Mouse (Mus musculus) midbrain, postnatal 0 days (tissue): ENCODE results near the gene Kansl2. TPM values are rescaled to one million over a fixed set of nuclear protein-coding genes. Genes with fewer than 3 reads are reported as not detected.
A peak's percentile ranks its signal among the peaks of the same experiment; 100 is the strongest.

ENCODE experiments used
- ATAC-seq: fragments of 200-750 bp; cut with Nextera tagmentation; 2 replicates; pipeline ENCODE4 v1.8.0; 2017; ENCODE audit warnings: moderate number of reproducible peaks, mild to moderate bottlenecking, moderate TSS enrichment, moderate library complexity; ENCODE audit not compliant: low FRiP score
- DNase-seq: peaks from one replicate; pipeline ENCODE4 v3.0.0-alpha.2; 2015; ENCODE audit warnings: low spot score
- H3K27ac ChIP-seq: fragments of 300-500 bp; sonication (generic); 2 replicates; pipeline ENCODE4 v1.5.1; 2014; ENCODE audit warnings: low read depth, mild to moderate bottlenecking, low read length, mixed read lengths
- H3K27me3 ChIP-seq: fragments of 300-500 bp; sonication (generic); 2 replicates; pipeline ENCODE4 v1.6.1; 2014; ENCODE audit warnings: low read length, control low read depth, mixed read lengths; ENCODE audit not compliant: insufficient read depth
- H3K36me3 ChIP-seq: fragments of 300-500 bp; sonication (generic); 2 replicates; pipeline ENCODE4 v1.6.1; 2014; ENCODE audit warnings: low read length, control low read depth, mixed read lengths; ENCODE audit not compliant: insufficient read depth
- H3K4me1 ChIP-seq: fragments of 300-500 bp; sonication (generic); 2 replicates; pipeline ENCODE4 v1.6.1; 2014; ENCODE audit warnings: mild to moderate bottlenecking, control low read depth, antibody characterized with exemption, low read length, mixed read lengths; ENCODE audit not compliant: insufficient read depth
- H3K4me2 ChIP-seq: fragments of 300-500 bp; sonication (generic); 2 replicates; pipeline ENCODE4 v1.6.1; 2014; ENCODE audit warnings: low read depth, mild to moderate bottlenecking, low read length, mixed read lengths; ENCODE audit not compliant: poor library complexity, severe bottlenecking
- H3K4me3 ChIP-seq: fragments of 300-500 bp; sonication (generic); 2 replicates; pipeline ENCODE4 v1.5.1; 2014; ENCODE audit warnings: low read depth, mild to moderate bottlenecking, low read length, moderate library complexity
- H3K9ac ChIP-seq: fragments of 300-500 bp; sonication (generic); replicated peaks from 2 replicates; pipeline ENCODE4 v1.6.1; 2014; ENCODE audit warnings: mild to moderate bottlenecking, low read length, moderate library complexity, mixed read lengths; ENCODE audit not compliant: poor library complexity, severe bottlenecking
- H3K9me3 ChIP-seq: fragments of 300-500 bp; sonication (generic); 2 replicates; pipeline ENCODE4 v1.6.1; 2016; ENCODE audit warnings: low read length, control low read depth
- CTCF ChIP-seq: IDR thresholded peaks from 2 replicates; pipeline ENCODE4 v1.5.1; 2016; ENCODE audit warnings: antibody characterized with exemption, mild to moderate bottlenecking
- WGBS: fragments of 180-500 bp; shearing (Covaris S2); extraction: QIAGEN DNeasy Blood & Tissue Kit; methylation state at CpG from one replicate; pipeline ENCODE4 v1.1.7; 2014; 5-methylcytosine and 5-hydroxymethylcytosine counted together
- polyA plus RNA-seq: library from polyadenylated mRNA; unstranded; fragments of >200 nt; fragmentation: Nextera tagmentation; extraction: Ambion mirVana; gene quantifications from 2 replicates; pipeline ENCODE4 v1.2.1, GENCODE M21; 2015
- total RNA-seq: library from RNA; depleted of rRNA; stranded (reverse); fragments of >200 nt; gene quantifications from 2 replicates; pipeline ENCODE4 v1.2.3, GENCODE M21; 2014

The Kansl2 gene
- total and polyA plus RNA-seq, 2 experiments from 2014 or later, result 57.4 to 101 TPM

- Histone ChIP-seq H3K4me3 (no peak within 1 kb of the TSS), H3K9ac (no peak within 1 kb of the TSS), H3K4me2 (no peak within 1 kb of the TSS), H3K27ac (no peak within 1 kb of the TSS), H3K27me3 (no peaks in the 10 kb centered on the region), H3K9me3 (no peaks in the 10 kb centered on the region), H3K36me3 (no peaks in the 10 kb centered on the region), H3K4me1 (peaks cover 9% of the 10 kb centered on the region; the same call in 1 of the 2 replicates)
- ATAC-seq (no peak), DNase-seq (no peak)
- no peak for TF ChIP-seq CTCF
- WGBS, result 83% methylated on average over 10 of the region's 10 CpGs
Measured at GRCm38 (mm10) chr15:98570873-98571538, 36.9 kb upstream of the Kansl2 start, which contains the start of the genes Ccnt1 and 4930415O20Rik. Gene Ccnt1 (minus strand): TSS chr15:98570923. Gene 4930415O20Rik (plus strand): TSS chr15:98571004.

GRCm38 (mm10) chr15:98569795-98570365 is 35.8 kb upstream of the Kansl2 start:
- Histone ChIP-seq H3K9ac (no peak overlapping the region), H3K36me3 (no peaks in the 10 kb centered on the region), H3K27me3 (no peaks in the 10 kb centered on the region), H3K27ac (no peak overlapping the region), H3K4me2 (no peak overlapping the region), H3K9me3 (no peaks in the 10 kb centered on the region), H3K4me1 (peaks cover 17% of the 10 kb centered on the region), H3K4me3 (no peak overlapping the region)
- ATAC-seq (no peak), DNase-seq (no peak)
- WGBS, result 89% methylated on average over 4 of the region's 4 CpGs
- TF ChIP-seq CTCF, result no peak

GRCm38 (mm10) chr15:98569216-98569615 is 35.2 kb upstream of the Kansl2 start:
- Histone ChIP-seq H3K27ac (no peak overlapping the region), H3K4me3 (peak overlapping the region; percentile 91; the same call in 1 of the 2 replicates), H3K9me3 (no peaks in the 10 kb centered on the region), H3K9ac (0 out of 2 replicates have a peak overlapping the region, but pooled peaks have one; percentile 84), H3K4me2 (peak overlapping the region; percentile 74; the same call in 1 of the 2 replicates), H3K4me1 (peaks cover 17% of the 10 kb centered on the region), H3K36me3 (no peaks in the 10 kb centered on the region), H3K27me3 (no peaks in the 10 kb centered on the region)
- no peak for ATAC-seq
- 74% methylated on average over 7 of the region's 7 CpGs for WGBS
- no peak for TF ChIP-seq CTCF
- no peak for DNase-seq

GRCm38 (mm10) chr15:98568256-98569033 is 34.4 kb upstream of the Kansl2 start:
- H3K9ac ChIP-seq, result peak overlapping the region; percentile 84
- peak overlapping the region; percentile 92 for H3K27ac ChIP-seq
- peaks cover 17% of the 10 kb centered on the region for H3K4me1 ChIP-seq
- H3K4me3 ChIP-seq, result peak overlapping the region; percentile 91
- WGBS, result 11% methylated on average over 22 of the region's 22 CpGs
- H3K4me2 ChIP-seq, result peak overlapping the region; percentile 74
- ATAC-seq, result peak; percentile 27; the same call in 1 of the 2 replicates
- peaks cover 3% of the 10 kb centered on the region; the same call in 1 of the 2 replicates for H3K36me3 ChIP-seq
- H3K27me3 ChIP-seq, result no peaks in the 10 kb centered on the region
- H3K9me3 ChIP-seq, result no peaks in the 10 kb centered on the region
- DNase-seq, result no peak
- no peak for TF ChIP-seq CTCF

GRCm38 (mm10) chr15:98567278-98568134 is 33.4 kb upstream of the Kansl2 start:
- Histone ChIP-seq H3K4me3 (peak overlapping the region; percentile 91), H3K9ac (peak overlapping the region; percentile 89), H3K27ac (peak overlapping the region; percentile 92), H3K36me3 (peaks cover 5% of the 10 kb centered on the region; the same call in 1 of the 2 replicates), H3K4me2 (peak overlapping the region; percentile 87), H3K4me1 (peaks cover 17% of the 10 kb centered on the region), H3K27me3 (no peaks in the 10 kb centered on the region), H3K9me3 (no peaks in the 10 kb centered on the region)
- DNase-seq (peak; percentile 99), ATAC-seq (peak; percentile 97)
- WGBS, result under 1% methylated on average over 87 of the region's 88 CpGs
- peak; percentile 59 for TF ChIP-seq CTCF
